Mouse (Mus musculus) E14TG2a.4 (cell line): ENCODE results near the gene Crtac1.

ENCODE experiments used
- H3K27me3 ChIP-seq: 2 replicates; pipeline ENCODE4 v1.6.1; 2014; ENCODE audit warnings: low read length, control low read depth; ENCODE audit not compliant: insufficient read depth
- H3K36me3 ChIP-seq: 2 replicates; pipeline ENCODE4 v1.6.1; 2014; ENCODE audit warnings: low read length, control low read depth; ENCODE audit not compliant: insufficient read depth
- H3K4me1 ChIP-seq: replicated peaks from 2 replicates; pipeline ENCODE4 v1.6.1; 2014; ENCODE audit warnings: low read depth, low read length, control low read depth
- H3K4me3 ChIP-seq: replicated peaks from 2 replicates; pipeline ENCODE4 v1.5.1; 2014; ENCODE audit warnings: mild to moderate bottlenecking, low read length
- H3K9me3 ChIP-seq: 2 replicates; pipeline ENCODE4 v1.6.1; 2014; ENCODE audit warnings: low read length, control low read depth
- CTCF ChIP-seq: conservative IDR thresholded peaks from 2 replicates; pipeline ENCODE4 v1.5.1; 2014; ENCODE audit warnings: low read length
- NANOG ChIP-seq: IDR thresholded peaks from 2 replicates; pipeline ENCODE4 v1.6.1; 2014; ENCODE audit warnings: borderline replicate concordance, low read length, mixed read lengths
- POU5F1 ChIP-seq: IDR thresholded peaks from 2 replicates; pipeline ENCODE4 v1.6.1; 2014; ENCODE audit warnings: low read length, borderline replicate concordance

Crtac1 gene

DNA sequence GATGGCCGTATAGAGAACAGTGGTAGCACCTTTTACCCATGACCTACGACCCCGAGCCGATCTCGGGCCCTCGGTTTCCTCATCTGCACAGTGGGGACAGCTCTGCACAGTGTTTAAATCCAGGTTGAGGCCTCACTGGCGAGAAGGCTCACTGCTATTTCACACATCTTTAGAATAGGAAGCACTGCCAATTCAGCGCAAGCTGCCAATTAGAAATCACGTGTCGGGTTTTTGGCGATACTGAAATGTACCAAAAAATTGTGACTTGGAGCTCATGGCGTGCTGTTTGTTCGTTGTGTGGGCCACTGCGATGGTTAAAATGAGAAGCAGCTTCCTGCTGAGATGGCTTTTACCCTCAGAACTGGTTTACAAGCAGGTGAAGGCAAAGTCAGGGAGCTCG is 27.2 kb downstream of the Crtac1 start:
- TF ChIP-seq POU5F1: no peak
- Histone ChIP-seq H3K36me3 (no peaks in the 10 kb centered on the region), H3K27me3 (peaks cover 38% of the 10 kb centered on the region), H3K4me1 (peaks cover 36% of the 10 kb centered on the region), H3K4me3 (no peak overlapping the region), H3K9me3 (peaks cover 3% of the 10 kb centered on the region; the same call in 1 of the 2 replicates)

- TF ChIP-seq NANOG (no peak), POU5F1 (no peak), CTCF (no peak)
- peaks cover 18% of the 10 kb centered on the region for H3K4me1 ChIP-seq
- H3K36me3 ChIP-seq: no peaks in the 10 kb centered on the region
- H3K4me3 ChIP-seq: no peak overlapping the region
- H3K27me3 ChIP-seq: peaks cover 15% of the 10 kb centered on the region
- H3K9me3 ChIP-seq: no peaks in the 10 kb centered on the region
These were observed 31.6 kb downstream of the Crtac1 start for GRCm38 (mm10) chr19:42399974-42400373.

GRCm38 (mm10) chr19:42397281-42397680 is 34.3 kb downstream of the Crtac1 start:
- Histone ChIP-seq H3K4me3 (no peak overlapping the region), H3K27me3 (peaks cover 6% of the 10 kb centered on the region; the same call in 1 of the 2 replicates), H3K36me3 (no peaks in the 10 kb centered on the region), H3K9me3 (no peaks in the 10 kb centered on the region), H3K4me1 (peaks cover 10% of the 10 kb centered on the region)
- TF ChIP-seq CTCF (no peak), NANOG (no peak), POU5F1 (no peak)

GRCm38 (mm10) chr19:42394848-42395534 is 36.6 kb downstream of the Crtac1 start:
- no peaks in the 10 kb centered on the region for H3K9me3 ChIP-seq
- peaks cover 10% of the 10 kb centered on the region for H3K4me1 ChIP-seq
- no peaks in the 10 kb centered on the region for H3K36me3 ChIP-seq
- TF ChIP-seq POU5F1: no peak
- TF ChIP-seq NANOG: no peak
- no peak for TF ChIP-seq CTCF
- H3K4me3 ChIP-seq: no peak overlapping the region
- peaks cover 14% of the 10 kb centered on the region; the same call in 1 of the 2 replicates for H3K27me3 ChIP-seq

GRCm38 (mm10) chr19:42393920-42394319 is 37.7 kb downstream of the Crtac1 start:
- Histone ChIP-seq H3K4me1 (peaks cover 10% of the 10 kb centered on the region), H3K9me3 (no peaks in the 10 kb centered on the region), H3K36me3 (no peaks in the 10 kb centered on the region), H3K27me3 (peaks cover 19% of the 10 kb centered on the region; the same call in 1 of the 2 replicates), H3K4me3 (no peak overlapping the region)
- no peak for TF ChIP-seq NANOG
- no peak for TF ChIP-seq POU5F1
- TF ChIP-seq CTCF: no peak

DNA sequence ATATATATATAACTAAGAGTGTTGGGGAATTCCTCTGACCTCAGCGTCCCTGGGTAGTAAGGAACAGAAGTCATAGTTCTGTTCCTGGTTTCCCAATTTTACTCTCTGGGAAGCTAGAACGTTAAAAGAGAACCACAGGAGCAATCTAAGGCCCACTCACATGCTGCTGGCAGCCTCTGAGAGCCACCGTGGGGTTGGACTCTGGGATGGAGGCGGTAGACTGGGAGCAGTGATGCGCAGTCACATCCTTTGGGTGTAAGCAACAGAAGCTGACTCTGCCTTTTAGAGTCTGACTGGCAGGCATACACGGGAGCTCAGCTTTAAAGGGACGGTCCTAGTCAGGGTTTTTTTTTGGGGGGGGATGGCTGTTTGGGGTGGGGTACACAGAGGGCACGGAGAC is 39.5 kb downstream of the Crtac1 start:
- TF ChIP-seq CTCF (no peak), NANOG (no peak), POU5F1 (no peak)
- no peaks in the 10 kb centered on the region for H3K36me3 ChIP-seq
- no peak overlapping the region for H3K4me3 ChIP-seq
- peaks cover 15% of the 10 kb centered on the region; the same call in 1 of the 2 replicates for H3K27me3 ChIP-seq
- no peaks in the 10 kb centered on the region for H3K9me3 ChIP-seq
- peaks cover 10% of the 10 kb centered on the region for H3K4me1 ChIP-seq

DNA sequence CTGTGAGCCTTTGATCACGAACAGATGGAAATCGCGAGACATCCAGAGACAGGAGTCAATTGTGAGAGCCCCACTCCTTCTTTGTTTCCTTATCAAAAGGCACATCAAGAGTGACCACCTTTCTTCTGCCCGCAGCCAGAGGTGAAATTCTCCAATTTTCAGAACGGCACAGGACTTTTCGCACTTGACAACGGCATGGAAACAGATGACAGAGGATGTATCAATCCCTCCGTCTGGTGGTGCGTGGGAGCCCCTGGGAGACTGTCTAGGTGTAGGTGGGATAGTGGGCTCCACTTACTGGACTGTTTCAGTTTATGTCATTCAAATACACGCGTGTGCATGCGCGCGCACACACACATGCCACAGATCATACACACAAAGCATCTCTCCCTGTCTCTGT is 42.0 kb downstream of the Crtac1 start:
- H3K9me3 ChIP-seq: no peaks in the 10 kb centered on the region
- peaks cover 20% of the 10 kb centered on the region for H3K4me1 ChIP-seq
- TF ChIP-seq POU5F1 (no peak), NANOG (no peak), CTCF (no peak)
- no peak overlapping the region for H3K4me3 ChIP-seq
- H3K36me3 ChIP-seq: no peaks in the 10 kb centered on the region
- peaks cover 22% of the 10 kb centered on the region; the same call in 1 of the 2 replicates for H3K27me3 ChIP-seq

DNA sequence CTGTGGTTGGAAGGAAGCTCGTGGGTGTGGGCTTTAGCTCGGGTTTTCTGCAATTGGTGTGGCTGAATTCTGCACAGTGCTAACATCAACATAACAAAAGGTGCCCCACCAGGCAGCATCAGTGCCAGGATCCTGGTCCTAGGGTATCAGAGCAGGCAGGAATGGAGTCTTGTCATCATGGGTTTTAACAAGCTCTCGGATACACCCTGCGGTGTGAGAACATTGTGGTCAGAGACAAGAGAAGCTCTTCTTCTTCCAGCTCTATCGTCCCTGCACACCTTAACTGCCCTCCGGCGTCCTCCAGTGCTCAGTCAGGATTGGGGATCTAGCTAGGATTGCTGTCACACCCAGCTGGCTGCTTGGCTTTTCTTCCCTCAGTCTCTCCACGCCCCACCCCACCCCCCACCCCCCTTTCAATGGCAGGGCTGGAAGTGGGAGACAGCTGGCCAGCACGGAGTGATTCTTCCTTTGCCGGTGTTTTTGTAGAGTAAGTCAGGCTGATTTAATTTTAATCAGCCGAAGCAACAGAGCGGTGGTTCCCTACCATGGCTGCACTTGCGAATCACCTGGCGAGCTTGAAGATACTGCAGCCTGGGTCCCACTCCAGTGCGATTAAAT is 46.5 kb downstream of the Crtac1 start:
- TF ChIP-seq NANOG: 0 out of 2 replicates have a peak, but pooled peaks have one; percentile 40
- TF ChIP-seq POU5F1: peak; percentile 86
- TF ChIP-seq CTCF: no peak
- no peaks in the 10 kb centered on the region for H3K9me3 ChIP-seq

More for the DNA sequence above, 46.5 kb downstream of the Crtac1 start:
- Histone ChIP-seq H3K4me3 (peak overlapping the region; percentile 59), H3K36me3 (no peaks in the 10 kb centered on the region), H3K27me3 (peaks cover 54% of the 10 kb centered on the region), H3K4me1 (peaks cover 52% of the 10 kb centered on the region)
